Mouse (Mus musculus) c-Kit-negative CD71-positive TER-119-positive erythroid progenitor cells, embryonic 14.5 days (primary cell): ENCODE results near the gene Ifit3.
"Not testable (repeated sequence)": the region's sequence is repeated elsewhere in the genome, so short reads cannot be mapped to it uniquely, and the experiment has no call there.

ENCODE experiments used
- DNase-seq: peaks from one replicate; pipeline ENCODE4 v3.0.0-alpha.2; 2013; ENCODE audit warnings: low read depth, low spot score

Ifit3 gene

DNA sequence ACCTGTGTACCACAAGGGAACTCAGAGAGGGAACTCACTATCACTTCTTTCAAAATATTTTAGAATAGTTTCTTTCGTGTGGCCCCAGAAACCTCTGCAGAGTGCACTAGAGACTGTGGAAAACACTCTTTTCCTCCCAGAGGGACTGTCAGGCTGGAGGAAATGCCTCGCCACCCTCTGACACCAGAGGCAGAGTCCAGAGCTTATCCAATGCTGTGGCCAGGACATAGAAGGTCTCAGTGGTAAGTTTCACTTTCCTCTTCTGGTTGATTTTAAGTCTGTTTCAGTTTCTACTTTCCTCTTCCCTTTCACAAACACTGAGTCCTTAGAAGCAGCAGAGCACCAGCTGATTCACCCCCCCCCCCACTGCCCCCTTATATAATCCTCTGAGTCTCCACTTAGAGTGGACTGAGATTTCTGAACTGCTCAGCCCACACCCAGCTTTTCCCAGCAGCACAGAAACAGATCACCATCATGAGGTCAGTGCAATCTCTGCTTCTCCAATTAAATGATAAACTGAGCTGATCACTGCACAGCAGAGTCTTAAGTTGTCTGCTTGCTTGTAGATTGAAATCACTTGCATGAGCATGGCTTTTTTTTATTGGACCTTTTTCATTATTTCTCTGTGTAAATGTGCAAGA, at the start of gene Ifit3:
TSS of gene Ifit3 (plus strand) at position 406 of the 641 bp plus-strand sequence.
- not testable (repeated sequence) for DNase-seq

DNA sequence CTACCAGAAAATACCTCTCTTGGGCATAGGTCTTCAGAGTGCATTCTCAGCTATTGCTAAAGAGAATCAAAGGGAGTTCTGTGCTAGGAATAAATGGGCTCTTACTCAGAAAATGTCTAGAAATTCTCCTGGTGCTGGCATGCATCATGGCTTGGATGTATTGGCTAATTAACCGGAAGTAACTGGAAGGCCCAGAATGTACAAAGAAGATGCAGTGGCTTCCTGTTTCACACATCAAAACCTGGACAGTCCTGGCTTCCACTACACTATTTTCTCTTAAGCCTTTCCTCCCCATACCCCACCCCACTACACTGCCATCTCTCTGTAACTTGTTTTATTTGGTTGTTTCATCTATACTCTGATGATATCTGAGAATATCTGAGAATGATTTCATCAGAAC, 43.9 kb upstream of the Ifit3 start:
- DNase-seq = no peak

DNA sequence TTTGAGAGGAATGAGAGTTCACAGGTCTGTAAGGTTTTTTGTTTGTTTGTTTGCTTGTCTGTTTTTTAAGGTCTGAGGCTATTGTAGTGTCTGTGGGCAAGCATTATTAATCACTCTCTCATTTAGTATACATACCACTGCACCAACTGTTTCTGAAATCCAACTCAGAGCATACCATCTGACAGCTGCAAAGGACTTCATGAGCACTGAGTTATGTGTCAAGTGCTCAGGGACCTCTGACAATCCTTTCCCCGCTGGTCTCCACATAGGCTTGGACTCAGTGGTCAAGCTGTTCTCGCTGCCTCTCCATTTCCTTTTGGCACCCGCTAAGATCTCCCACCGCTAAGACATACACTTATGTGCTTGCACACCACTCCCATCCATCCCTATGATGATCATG, 37.1 kb upstream of the Ifit3 start:
- no peak for DNase-seq

DNA sequence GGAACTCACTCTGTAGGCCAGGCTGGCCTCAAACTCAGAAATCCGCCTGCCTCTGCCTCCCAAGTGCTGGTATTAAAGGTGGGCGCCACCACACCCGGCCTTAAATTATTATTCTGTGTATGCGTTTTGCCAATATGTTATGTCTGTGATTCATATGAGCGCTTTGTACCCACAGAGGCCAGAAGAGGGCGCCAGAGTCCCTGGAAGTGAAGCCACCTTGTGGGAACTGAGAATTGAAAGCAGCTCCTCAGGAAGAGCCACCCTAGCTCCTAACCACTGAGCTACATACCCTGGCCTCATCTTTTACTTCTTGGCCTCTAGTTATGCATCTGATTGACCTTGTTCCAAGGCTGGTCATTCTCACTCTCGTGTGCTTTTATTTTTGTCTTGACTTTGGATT, 35.4 kb upstream of the Ifit3 start:
- DNase-seq = peak; percentile 70

DNA sequence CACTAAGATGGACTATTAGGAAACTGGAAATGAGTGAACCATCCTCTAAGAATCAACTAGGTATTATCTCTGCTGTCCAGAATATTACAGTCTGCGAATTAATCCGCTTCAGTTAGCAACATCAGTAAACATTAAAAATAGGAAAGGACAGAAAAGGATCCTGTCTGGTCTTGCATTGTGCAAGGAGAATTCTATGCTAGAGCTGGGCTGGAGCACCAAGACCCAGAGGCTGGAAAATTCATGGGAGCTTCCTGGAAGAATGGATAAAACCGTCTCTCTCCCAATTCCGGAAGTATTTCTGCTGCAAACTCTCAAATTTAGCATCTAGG, 33.2 kb upstream of the Ifit3 start:
- DNase-seq = no peak

DNA sequence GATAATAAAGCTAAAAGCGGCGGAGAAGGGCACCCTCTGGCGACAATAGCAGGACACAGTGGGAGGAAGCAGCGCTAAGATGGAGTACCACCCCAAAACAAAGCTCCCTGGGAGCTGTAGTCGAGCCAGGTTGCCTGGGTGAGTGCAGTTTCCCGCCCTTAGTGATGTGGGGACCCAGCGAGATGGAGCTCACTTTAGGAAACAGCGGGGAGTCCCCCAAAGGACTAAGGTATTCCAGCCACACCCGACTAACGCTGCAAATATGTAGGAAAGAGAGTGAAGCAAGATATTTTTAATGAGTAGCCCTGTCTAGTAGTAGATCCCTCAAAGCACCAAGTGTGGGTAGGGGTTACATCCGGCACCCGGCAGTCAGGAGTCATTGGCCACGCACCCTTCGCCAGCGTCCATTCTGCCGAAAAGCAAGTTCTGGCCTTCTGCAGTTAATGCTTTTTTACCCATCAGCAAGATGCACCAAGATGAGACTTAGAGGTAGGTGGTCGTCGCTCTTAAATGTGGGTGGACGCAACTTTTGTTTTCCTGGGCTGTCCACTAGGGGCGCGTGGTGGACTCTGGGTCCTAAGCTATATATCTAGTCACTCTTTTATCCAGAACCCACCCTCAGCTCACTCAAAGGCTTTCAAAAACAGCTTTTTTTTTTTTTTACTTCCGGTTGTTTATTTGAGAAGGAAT, 32.7 kb upstream of the Ifit3 start, which contains the start of gene Ifit2:
TSS of gene Ifit2 (plus strand) at position 161 of the 690 bp plus-strand sequence.
- peak; percentile 19 for DNase-seq

DNA sequence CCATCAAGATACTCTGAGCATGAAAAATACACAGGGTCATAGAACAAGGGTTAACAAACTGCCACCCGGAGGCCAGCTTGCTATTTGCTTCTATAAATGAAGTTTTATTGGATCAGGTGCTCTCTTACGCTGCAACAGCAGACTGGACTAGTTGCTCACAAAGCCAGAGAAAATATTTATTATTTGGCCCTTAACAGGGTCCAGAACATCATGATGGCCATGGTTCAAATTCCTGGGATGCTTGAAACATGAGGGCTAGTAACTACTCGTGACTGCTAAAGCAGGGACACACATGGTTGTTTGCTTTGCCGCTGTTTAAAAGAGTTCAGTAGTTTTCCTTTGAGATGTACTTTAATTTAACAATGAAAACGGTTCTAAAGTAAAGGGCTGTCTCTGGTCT, 31.4 kb upstream of the Ifit3 start:
- DNase-seq = no peak

DNA sequence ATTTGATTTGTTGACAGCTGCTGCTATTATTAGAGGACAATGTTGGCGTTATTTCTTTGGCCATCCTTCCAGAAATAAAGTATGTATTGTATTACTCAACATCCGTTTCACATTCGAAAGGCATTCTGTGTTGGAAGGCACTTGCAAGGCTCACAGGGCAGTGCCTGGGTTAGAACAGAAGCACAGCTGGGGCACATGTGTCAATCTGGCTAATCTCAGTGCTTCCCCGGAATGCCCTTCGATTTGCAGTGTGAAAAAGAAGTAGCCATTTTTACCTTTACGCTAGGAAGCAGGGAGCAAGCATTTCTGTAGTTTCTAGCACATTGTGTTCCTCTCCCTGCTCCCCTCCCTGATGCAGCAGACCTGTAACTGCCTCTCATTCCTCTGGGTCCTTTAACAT, 30.3 kb upstream of the Ifit3 start:
- DNase-seq = no peak

DNA sequence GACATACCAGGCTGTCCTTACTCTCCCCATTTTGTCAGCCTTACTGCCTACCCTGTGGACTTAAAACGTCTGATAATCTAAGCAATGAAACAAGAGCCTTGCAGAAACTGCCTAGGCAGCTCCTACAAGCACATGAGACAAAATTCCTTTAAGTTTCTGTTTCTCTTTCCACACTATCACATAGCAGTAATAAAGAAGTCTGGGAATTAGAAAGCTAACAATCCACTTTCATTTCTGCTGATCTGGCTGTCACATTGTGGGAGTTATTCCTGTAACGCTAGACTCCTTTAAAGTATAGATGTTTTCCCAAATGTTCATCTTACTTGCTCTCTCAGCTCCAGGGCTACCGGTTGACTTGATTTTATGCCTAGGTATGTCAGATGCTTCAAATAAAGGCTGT, 29.8 kb upstream of the Ifit3 start:
- no peak for DNase-seq

DNA sequence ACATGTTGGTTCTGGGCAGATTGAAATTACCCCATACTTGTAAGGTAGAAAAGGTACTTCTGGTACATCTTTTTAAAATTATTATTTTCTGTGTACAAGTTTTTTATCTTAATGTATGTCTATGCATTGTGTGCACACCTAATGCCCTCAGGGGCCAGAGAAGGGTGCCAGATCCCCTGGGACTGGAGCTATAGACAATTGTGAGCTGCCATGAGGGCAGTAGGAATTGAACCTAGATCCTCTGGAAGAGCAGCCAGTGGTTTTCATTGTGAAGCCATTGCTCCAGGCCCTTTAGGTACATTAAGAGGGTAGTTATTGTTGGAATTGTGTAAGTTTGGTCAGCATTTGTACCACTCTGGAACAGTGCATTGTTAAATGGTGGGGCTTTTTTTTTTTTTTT, 29.3 kb upstream of the Ifit3 start:
- no peak for DNase-seq

DNA sequence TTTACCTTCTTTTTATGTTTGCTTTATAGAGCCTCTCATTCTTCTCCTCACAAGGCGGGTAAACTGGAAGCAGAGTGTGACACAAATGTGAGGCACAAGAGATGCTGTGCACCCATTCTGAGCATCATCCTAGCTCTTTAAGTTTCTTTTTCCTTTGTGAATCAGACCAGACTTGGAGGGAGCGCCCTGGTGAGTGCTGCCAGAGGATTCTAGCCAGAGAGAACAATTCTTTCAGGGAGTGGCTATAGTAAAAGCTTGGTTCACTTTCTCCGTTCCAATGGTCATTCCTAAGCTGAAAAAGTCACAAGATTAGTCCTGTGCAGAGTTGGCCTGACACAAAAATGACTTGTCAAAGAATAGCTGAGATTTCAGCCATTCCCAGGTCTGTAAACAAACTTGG, 26.7 kb upstream of the Ifit3 start:
- DNase-seq = no peak

DNA sequence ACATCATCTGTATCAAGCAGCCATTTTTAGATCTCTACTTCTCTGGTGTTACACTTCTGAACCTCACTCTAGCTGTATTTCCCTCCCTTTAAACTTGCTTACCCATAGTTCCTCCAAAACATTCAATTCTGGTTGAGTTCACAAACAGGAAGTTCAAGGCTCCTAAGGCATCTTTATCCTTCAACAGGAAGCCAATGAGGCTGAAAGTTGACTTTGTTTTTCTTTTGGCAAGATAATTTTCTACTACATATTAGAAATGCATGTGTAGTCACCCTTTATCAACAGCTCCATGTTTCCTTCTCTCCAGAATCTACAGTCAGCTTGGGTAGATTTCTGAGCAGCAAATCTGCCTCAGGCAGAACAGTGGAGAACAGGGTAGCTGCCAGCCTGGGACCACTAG, 20.8 kb upstream of the Ifit3 start:
- DNase-seq = no peak

DNA sequence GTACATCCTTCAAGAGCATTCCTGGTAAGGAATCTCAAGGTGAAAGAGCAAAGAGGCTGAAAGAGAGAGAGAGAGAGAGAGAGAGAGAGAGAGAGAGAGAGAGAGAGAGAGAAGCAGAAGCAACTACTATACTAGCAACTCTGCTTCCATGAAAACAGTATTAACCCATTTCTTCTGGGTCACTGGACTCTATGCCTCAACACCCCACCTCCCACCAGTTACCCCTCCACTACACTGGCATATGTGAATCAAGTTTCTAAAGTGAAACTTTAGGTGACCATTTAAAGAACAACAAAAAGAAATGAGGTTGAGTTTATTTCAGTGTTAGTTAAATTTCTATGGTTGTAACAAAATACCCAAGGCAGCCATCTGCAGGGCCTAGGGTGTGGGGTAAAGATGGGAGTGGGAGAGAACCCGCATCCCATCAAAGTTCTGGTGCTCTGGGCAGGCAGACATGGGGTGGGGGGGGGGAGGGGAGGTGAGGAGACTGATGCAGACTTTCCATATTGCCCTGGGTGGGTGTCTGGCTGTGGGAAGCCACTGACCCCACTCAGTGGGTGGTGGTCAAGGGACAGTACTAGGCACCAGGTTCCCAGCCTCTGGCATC, 17.1 kb upstream of the Ifit3 start:
- DNase-seq = no peak

DNA sequence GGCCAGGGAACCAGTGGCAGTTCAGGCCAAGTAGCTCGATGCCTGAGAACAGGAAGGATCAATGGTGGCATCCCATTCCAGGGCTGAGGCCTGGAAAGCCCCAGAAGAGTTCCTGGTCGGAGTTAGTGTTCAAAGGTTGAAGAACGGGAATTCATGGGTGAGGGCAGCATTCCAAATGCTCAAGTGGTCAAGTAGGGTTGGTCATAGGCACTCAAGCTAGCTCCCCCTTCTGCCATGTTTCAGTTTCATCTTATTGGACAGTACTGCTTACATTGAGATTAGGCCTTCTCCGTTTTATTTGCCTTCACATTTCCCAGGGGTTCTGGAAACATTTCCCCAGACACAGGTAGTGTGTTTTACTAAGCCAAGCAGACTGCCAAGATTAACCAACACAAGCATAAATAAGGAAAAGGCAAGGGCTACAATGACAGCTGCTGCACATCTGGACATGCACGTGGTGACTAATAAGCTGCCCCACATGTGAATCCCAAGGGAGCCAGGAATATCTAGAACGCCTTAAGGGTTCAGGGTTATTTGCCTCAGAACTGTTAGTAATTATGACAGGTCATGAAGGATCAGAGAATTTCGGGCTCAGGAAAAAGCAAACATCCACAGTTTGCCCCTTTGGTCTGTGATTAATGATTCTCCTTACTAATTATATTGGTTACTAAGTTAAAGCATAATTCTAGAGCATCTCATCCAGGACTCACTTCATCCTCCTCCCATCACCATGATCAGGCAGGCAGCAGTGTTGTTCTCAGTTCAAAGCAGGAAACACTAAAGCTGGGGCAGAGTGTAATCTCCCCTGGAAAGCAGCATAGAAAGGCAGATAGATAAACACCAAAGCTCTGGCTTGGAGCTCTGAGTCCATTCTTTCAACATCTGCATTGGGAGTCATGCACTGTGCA, 14.1 kb upstream of the Ifit3 start:
- no peak for DNase-seq

DNA sequence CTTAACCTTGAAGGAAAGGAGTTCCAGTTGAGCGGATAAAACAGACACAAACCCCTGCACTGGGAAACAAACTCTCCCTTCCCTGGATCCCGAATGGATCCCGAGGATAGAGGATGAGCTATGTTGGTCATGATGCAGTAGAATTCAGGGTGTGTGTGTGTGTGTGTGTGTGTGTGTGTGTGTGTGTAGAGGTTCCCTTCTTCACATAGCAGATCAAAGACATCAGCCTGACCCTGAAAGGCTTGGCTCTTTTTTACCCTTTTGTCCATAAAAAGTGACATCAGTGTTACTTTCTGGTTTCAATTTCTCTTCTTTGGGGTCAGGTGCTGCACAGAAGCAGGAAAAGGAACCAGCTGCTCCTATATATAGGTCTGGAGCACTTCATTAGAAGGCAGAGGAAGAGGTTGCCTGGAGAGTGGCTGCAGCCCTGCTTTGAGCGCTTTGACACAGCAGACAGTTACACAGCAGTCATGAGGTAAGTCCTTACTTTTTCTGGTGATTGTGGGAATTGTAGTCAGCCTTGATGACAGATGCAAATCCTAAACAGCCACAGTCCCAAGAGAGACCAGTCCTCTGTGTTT, 13.3 kb upstream of the Ifit3 start:
- DNase-seq = no peak

DNA sequence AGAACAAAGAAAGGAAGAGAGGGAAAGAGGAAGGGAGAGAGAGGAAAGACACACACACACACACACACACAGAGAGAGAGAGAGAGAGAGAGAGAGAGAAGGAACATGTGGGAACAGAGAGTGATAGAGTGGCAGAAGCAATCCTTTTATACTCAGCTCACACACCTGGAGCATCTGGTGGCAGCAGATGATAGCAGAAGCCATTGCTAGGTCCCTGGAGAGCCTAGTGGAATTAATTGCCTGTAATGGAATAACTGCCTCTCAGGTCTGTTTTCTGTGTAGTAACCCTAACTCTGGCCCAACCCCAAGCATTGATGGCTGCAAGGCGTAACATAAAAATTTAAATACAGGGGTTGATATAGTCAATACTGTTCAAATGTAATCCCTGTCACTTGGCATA, 12.3 kb upstream of the Ifit3 start:
- DNase-seq = no peak

DNA sequence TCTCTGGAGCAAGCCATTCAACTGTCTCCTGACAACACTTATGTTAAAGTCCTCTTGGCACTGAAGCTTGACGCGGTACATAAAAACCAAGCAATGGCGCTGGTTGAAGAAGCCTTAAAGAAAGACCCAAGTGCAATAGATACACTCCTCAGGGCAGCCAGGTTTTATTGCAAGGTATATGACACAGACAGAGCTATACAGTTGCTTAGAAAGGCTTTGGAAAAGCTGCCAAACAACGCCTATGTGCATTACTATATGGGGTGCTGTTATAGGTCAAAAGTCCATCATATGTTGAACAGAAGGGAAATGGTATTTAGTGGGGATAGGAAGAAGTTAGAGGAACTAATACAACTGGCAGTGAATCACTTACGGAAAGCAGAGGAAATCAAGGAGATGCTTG, 9.7 kb upstream of the Ifit3 start:
- DNase-seq = no peak

DNA sequence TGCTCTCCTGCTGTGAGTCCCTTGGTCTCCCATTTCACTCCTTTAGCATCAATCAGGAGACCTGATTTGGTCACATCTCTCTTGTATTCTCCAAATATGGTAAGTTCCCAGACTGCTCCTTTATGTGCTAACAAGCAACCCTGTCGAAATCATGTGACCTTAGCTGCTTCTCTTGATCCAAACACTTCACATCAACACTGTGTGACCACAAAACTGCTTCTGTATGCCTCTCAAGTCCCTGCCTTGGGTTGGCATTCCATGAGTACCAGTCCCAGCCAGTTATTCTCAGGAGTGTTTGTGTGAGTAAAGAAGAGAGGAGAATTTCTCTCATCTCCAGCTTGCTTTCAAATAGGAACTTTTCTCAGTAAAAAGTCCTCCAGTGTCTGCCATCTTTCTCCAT, 6.2 kb upstream of the Ifit3 start:
- DNase-seq = no peak

DNA sequence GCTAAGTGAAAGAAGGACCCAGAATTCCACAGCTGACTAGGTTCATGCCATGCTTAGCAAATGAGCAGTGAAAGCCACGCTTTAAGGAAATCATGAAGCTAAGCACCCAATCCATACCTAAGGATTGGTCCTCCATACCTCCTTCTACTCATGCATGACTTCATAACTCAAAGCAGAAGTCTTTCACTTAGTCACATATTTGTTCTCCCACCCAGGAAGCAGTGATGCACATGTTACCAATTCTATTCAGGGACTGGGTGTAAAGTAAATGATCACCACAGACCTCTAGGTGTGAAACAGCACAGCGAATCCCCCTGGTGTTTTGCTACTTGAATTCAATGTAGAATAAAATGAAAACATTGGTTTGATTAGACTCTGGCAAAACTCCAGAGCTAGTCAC, 635 bp upstream of the Ifit3 start:
- DNase-seq = not testable (repeated sequence)

DNA sequence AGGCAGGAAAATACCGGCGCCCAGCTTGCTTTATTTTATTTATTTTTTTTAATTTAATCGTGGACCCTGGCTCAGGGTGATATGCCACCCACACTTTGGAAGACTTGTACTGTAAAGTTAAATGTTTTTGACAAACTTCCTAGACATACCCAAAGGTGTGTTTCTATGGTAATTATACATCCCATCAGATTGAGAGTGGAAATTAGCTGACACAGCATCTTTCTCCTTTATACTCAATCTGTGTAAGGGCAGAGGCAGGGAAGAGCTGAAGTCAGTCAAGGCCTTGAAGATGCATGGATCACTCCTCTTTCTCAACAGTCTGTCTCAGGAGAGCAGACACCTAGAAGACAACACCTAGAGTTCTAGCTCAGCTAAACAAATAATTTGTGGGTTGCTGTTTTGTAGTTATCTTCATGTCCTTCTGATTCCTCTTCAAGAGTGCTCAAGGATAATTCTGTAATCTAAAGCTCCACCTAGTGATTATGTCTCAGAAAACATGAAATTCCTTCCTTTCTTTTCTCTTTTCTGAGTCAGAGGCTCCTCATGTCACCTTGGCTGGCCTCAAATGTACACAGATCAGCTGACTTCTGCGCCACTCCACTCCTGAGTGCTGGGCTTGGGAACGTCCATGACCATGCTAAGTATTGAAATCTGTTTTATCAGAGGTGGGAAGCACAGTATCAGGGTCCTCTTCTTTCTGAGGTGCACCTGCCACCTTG, 2.6 kb downstream of the Ifit3 start:
- not testable (repeated sequence) for DNase-seq
